Mouse (Mus musculus) embryonic fibroblast, embryonic 13.5 days (primary cell): ENCODE results near the gene Dlgap4.

Experiments
- CTCF ChIP-seq: IDR thresholded peaks from 2 replicates; pipeline ENCODE4 v1.5.1; 2011; ENCODE audit warnings: mild to moderate bottlenecking, control low read depth, low read length, moderate library complexity, borderline replicate concordance; ENCODE audit not compliant: insufficient read depth
- POLR2A ChIP-seq: IDR thresholded peaks from 2 replicates; pipeline ENCODE4 v1.6.1; 2011; ENCODE audit warnings: low read depth, mild to moderate bottlenecking, control low read depth, low read length, moderate library complexity

GRCm38 (mm10) chr2:156773470-156773869 is 160.0 kb downstream of the Dlgap4 start:
- no peak for TF ChIP-seq POLR2A
- TF ChIP-seq CTCF: no peak
